Mouse (Mus musculus) cerebellum, adult 11 months (tissue): ENCODE results near the gene Hist3h2a.
A peak's percentile ranks its signal among the peaks of the same experiment; 100 is the strongest.

Source experiments
- DNase-seq: peaks from one replicate; pipeline ENCODE4 v3.0.0; 2022

The Hist3h2a gene

DNA sequence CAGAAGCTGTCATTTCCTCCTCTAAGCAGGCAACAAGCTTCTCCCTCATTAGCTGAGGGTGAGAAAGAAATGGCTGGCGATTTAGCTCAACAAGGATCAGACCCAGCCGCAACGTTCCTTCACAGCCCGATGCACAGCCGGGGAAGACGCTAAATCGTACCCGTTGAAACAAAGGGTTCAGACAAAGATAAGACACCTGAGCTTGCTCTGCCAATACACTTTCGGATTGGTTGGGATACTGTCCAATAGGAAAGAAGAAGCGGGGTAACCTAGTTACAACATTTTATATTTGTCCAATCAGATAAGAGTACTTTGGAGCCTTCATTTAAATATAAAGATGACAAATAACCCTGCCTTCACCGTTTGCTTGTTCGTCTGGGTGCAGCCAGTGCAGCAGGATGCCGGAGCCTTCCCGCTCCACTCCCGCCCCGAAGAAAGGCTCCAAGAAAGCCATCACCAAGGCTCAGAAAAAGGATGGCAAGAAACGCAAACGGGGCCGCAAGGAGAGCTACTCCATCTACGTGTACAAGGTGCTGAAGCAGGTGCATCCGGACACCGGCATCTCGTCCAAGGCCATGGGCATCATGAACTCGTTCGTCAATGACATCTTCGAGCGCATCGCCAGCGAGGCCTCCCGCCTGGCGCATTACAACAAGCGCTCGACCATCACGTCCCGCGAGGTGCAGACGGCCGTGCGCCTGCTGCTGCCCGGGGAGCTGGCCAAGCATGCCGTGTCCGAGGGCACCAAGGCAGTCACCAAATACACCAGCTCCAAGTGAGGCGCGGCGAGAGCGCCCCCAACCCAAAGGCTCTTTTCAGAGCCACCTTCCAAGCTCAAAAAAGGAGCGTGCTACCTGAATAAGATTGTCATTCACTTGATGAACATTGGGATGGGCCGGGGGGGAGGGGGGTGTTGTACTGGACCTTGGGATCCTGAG, 5.7 kb upstream of the Hist3h2a start, which contains the start of gene Hist3h2ba:
Hist3h2ba (plus strand) TSS at position 379 of the 938 bp plus-strand sequence.
- DNase-seq = peak; percentile 79

DNA sequence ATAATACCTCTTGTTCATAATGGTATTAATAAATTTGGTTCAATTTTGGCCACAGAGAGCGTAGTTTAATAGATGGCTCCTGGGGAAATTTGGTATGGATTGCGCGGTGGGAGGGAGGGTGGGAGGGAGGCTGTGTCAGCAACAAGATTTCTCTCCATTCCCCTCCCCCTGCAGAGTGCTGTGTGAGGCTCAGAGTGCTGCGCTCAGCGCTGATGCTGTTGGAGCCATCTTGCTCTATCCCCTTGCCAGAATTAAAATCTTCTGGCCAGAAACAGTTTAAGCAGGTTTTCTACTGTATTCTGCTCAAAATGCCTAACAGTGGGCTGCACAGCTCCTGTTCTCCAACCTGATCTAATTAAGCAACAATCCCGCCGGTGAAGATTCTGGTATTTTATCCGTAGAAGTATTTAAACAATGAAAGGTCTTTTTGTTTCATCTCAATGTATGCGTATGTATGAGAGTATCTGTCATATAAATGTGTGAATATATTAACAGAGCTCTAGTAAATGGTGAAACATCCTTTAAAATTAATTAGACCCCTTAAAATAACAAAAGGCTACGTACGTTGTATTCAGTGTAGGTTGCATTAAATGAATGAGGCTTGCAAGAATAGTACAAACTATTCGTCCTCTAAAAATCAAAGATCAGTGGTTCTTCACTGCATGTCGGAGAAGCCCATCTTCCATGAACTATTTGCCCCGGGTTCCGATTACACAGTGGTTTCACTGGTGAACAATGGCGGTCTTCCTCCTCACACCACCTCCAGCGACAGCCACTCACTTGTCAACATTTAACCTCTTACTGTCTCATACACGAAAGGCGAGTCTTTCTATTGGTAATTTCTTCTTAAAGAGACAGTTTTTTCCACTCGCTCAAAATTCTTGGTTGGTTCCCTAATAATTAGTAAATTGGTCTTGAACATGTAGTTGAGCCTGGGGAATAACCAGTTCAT, 4.7 kb upstream of the Hist3h2a start:
- DNase-seq = peak; percentile 66

- DNase-seq = no peak
Measured at GRCm38 (mm10) chr11:58951210-58951609, 3.3 kb upstream of the Hist3h2a start.

DNA sequence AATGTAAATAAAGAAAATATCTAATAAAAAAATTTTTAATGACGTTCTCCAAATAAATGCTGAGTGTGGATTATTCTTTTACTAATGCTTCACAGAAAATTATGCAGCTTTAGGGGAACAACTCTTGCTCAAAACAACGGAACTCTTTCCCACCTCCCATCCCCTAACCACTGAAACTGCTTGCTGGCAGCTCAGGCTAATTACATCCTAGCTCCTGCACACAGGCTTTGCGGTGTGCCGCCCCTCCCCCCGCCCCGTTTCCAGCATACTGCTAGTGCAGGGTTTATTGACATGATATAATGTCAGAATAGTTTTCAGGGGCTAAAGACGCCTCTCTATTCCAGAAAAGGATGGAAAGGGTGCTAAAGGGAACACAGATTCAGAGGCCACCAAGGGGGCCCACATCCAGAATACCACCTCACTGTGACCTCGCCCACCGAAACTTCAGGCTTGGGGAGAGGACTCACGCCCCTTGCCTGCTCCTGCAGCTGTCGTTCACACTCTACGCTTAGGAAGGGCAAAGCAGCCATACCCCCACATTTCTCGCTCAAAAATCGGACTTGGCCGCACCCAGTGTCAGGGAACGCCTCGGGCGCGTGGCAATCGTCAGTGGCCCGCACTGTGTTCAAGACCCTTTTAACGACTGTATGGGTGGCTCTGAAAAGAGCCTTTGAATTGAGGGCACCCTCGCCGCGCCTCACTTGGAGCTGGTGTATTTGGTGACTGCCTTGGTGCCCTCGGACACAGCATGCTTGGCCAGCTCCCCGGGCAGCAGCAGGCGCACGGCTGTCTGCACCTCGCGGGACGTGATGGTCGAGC, 925 bp upstream of the Hist3h2a start:
- no peak for DNase-seq

- peak; percentile 85 for DNase-seq
Measured at GRCm38 (mm10) chr11:58954170-58954419, 390 bp upstream of the Hist3h2a start.

- no peak for DNase-seq
Measured at GRCm38 (mm10) chr11:58955143-58955867, 820 bp downstream of the Hist3h2a start.

DNA sequence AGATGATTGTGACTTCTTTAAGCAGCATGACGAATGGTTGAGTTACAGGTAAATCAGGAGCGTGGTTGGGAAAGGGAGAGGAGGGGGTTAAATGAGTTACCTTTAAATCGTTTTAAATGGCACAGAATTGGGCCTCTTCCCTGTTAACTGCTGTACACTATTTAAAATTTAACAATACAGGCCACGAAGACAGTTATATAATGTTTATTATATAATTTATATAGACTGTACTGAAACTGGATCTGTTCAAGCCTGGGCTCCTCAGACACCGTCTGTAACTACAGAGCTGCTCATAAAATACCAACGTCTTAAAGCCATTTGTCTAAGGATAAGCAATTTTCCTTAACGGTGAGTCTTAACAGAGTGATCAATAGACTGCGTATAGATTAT, 1.4 kb downstream of the Hist3h2a start:
- no peak for DNase-seq

DNA sequence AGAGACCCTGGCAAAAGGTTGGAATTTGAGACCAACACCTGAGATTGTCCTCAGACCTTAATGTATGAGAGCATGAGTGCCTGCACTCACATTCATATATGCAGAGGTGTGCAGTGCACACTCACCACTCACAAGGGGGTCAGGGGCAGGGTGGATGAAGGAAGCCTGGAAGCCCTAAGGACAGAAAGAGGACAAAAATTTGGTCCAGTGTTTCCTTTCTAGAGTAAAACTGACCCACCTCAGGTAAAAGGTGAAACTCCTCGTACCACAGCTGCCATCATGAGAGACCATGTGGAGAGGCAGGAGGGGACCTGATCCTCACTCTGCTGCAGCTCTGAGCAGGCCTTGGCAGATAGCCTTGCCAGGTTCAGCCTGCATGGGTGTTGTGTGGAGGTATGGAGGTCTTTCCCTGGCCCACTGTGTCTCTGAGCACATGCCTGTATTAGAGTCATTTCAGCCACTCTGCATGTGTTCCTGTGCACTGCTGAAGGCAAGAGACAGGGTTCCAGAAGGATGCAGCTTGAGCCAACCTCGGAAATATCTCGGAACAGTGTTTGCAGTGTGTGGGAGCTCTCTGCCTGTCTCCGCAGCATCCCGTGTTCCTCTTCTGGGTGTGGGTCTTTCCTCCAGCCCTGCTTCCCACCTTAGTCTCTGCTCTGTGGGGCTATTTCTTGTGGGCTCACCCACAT, 2.9 kb downstream of the Hist3h2a start:
- no peak for DNase-seq

DNA sequence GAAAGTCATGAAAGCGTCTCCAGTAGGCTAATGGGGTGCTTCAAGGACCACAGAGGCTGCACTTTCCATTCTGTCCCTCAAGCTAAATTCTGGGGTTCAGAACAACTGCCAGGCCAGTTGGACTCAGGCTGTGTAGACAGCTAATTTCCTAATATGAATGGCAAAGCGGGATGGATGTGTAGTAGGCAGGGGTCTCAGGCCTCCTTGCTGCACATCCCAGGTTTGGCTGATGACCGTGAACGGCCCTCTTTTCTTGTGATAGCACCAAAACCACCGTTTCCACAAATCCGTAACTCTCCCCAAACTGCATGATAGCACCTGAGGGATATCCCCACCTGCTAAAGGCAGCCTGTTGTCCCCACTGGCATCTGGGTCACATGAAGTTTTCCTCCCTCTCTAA, 4.1 kb downstream of the Hist3h2a start:
- no peak for DNase-seq

- DNase-seq = no peak
Measured at GRCm38 (mm10) chr11:58959186-58959825, 4.8 kb downstream of the Hist3h2a start.

GRCm38 (mm10) chr11:58959921-58960465, 5.5 kb downstream of the Hist3h2a start:
- peak; percentile 88 for DNase-seq

DNA sequence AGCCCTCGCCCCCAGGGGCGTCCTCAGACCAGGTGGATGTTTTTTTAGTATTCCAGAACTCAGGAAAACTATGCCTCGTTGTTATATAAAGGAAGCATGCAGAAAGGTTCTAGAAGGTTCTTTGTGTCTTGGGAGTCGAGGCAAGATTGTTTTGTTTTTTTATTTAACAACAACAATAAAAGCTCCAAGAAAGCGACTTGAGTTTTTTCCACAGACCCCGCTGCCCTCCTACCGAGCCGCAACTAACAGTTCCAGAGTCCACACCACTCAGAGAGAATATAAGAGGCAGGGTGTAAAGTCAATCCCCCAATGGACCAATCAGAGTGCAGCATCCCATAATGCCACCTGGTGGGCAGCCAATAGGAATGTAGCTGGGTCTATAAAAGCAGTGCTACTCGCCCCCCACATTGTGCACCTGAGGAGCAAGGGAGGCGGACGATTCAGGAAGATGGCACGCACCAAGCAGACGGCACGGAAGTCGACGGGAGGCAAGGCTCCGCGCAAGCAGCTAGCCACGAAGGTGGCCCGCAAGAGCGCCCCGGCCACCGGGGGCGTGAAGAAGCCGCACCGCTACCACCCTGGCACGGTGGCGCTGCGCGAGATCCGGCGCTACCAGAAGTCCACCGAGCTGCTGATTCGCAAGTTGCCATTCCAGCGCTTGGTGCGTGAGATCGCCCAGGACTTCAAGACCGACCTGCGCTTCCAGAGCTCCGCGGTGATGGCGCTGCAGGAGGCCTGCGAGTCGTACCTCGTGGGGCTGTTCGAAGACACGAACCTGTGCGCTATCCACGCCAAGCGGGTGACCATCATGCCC, 7.1 kb downstream of the Hist3h2a start:
- no peak for DNase-seq

DNA sequence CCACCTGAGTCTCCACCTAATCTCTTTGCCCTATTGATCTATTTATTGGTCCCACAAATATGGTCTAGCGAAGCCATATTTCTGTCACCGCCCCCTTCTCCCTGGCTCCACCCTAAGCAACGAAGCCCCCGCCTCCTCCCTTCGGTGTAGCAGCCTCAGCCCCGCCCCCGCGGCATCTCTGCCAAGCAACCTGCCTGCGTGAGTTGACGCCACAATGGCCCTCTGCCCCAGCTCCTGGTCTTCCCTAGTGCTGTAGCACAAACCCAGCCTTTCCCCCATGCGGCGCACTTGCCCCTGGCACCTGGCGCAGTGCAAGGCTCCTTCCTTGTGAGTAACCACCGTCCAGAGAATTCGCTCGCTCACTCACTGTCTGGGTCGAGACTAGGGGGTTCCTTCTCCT, 9.1 kb downstream of the Hist3h2a start:
- DNase-seq = no peak

GRCm38 (mm10) chr11:58964216-58964615, 9.7 kb downstream of the Hist3h2a start:
- no peak for DNase-seq

GRCm38 (mm10) chr11:58965001-58965760, 10.7 kb downstream of the Hist3h2a start:
- DNase-seq = no peak

GRCm38 (mm10) chr11:58967346-58967745, 12.9 kb downstream of the Hist3h2a start:
- DNase-seq = no peak

DNA sequence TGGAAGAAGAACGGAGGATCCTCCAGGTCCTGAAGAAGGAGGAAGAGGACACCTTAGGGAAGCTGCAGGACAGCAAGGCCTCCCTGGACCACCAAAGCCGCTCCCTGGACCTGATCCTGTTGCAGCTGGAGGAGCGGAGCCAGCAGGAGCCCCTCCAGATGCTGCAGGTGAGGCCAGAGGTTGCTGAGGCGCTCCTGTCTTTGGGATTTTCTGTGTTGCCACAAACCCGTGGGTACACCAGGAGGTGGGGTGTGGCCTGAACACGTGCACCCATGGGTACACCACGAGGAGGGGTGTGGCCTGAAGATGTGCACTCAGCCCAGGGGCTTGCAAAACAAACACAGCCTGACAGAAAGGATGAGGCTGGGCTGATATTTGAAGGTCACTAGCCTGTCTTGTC, 14.1 kb downstream of the Hist3h2a start:
- no peak for DNase-seq

- DNase-seq = no peak
Measured at GRCm38 (mm10) chr11:58969027-58969426, 14.5 kb downstream of the Hist3h2a start.

DNA sequence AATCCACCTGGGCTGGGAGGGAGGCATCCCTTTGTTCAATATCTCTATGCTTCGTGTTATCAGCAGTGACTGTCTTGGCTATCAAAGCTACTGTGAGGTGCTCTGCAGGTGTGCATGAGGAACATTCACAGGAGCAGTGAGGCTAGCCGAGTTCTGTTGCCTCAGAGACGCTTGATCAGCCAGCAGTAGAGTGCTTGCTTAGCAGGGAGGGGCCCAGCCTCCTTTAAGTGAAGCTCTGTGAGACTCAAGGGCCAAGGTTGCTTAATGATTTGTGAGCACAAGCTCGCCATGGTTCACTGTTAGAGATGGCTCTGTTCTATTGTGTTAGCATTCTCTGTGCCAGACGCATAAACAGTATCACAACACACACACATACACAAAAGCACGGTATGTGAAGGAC, 15.2 kb downstream of the Hist3h2a start:
- no peak for DNase-seq
